Mouse (Mus musculus) bone marrow macrophage, adult 2 months (primary cell): ENCODE data around the gene Csf2rb.

Experiments used
- CTCF ChIP-seq: IDR thresholded peaks from 2 replicates; pipeline ENCODE4 v1.5.1; 2012; ENCODE audit warnings: low read depth, mild to moderate bottlenecking, low read length, moderate library complexity
- POLR2A ChIP-seq: IDR thresholded peaks from 2 replicates; pipeline ENCODE4 v1.6.1; 2012; ENCODE audit warnings: mild to moderate bottlenecking, low read depth, low read length, borderline replicate concordance

DNA sequence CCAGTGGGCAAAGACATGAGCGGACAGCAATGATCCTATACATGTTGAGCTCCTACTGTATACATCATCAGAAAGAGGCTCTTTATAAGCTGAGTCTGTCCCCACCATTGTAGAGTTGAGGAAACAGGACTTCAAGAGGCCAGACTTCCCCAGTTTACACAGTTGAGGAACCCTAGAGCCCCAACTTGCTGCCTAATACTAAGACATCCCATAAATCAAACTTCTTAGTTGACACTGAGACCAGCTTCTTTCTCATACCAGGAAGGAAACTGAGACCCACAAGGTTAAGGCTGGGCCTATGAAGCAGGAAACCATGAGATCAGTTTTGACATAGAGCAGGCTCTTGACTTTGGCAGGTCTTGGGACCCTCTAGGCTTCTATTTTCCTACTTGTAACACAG lies 60.0 kb downstream of the Csf2rb start:
- TF ChIP-seq CTCF (no peak), POLR2A (no peak)
